11 mouse cellular contexts compared by ENCODE assay signal in genomic region chr1:135159074-135159473, GRCm38 (mm10). TPM values are rescaled to one million over a fixed set of nuclear protein-coding genes. Genes with fewer than 3 reads are reported as not detected.
DNase-seq lines count a peak whose midpoint lies in the region; ATAC-seq lines count a peak whose summit lies in the region.
"Had no signal": no experiment of that assay in that cellular context is flagged by ENCODE, and none has a peak within 500 bp of the region (broad histone marks: within the 10 kb centered on the region; RNA-seq: fewer than 3 reads in every experiment).

No protein-coding gene starts in this region.

- ATAC-seq in hindbrain, embryonic 15.5 days (ENCODE audit: low FRiP score, low read depth), result peak; percentile 73
- ATAC-seq in limb, embryonic 12.5 days (ENCODE audit: insufficient number of reproducible peaks, insufficient read depth, low FRiP score, low TSS enrichment, low read depth), result no peak
- no peak for ATAC-seq in heart, embryonic 11.5 days (replicated peaks; ENCODE audit: insufficient number of reproducible peaks, low FRiP score, low TSS enrichment)

- H3K4me1 ChIP-seq in hindbrain, embryonic 15.5 days (replicated peaks), result peaks cover 14% of the 10 kb centered on the region
- H3K4me1 ChIP-seq in limb, embryonic 12.5 days (replicated peaks), result peaks cover 27% of the 10 kb centered on the region
- peaks cover 7% of the 10 kb centered on the region; the same call in 1 of the 2 replicates for H3K4me1 ChIP-seq in heart, embryonic 11.5 days (ENCODE audit: control insufficient read depth, insufficient read depth, low read length)

- H3K27ac ChIP-seq in hindbrain, embryonic 15.5 days (replicated peaks), result peak overlapping the region; percentile 86
- H3K27ac ChIP-seq in limb, embryonic 12.5 days, result peak overlapping the region; percentile 23; the same call in 1 of the 2 replicates
- no peak overlapping the region for H3K27ac ChIP-seq in heart, embryonic 11.5 days (ENCODE audit: low read depth, low read length)

- DNase-seq in right cerebral cortex, postnatal 14 days, result peak; percentile 47
- DNase-seq in right cerebral cortex, postnatal 4 days, result no peak
- DNase-seq in kidney, postnatal 36 days, result no peak
- DNase-seq in thymus, postnatal 25 days, result no peak
- DNase-seq: cerebellum, adult 11 months; gastrocnemius, postnatal 36 days; thymus, adult 18-20 months had no signal

- H3K9me3 ChIP-seq in hindbrain, embryonic 15.5 days, result no peaks in the 10 kb centered on the region
- H3K9me3 ChIP-seq in limb, embryonic 12.5 days, result no peaks in the 10 kb centered on the region
- no peaks in the 10 kb centered on the region for H3K9me3 ChIP-seq in heart, embryonic 11.5 days (replicated peaks; ENCODE audit: control insufficient read depth, low read length)

- no peaks in the 10 kb centered on the region for H3K27me3 ChIP-seq in hindbrain, embryonic 15.5 days
- no peaks in the 10 kb centered on the region for H3K27me3 ChIP-seq in limb, embryonic 12.5 days
- H3K27me3 ChIP-seq in heart, embryonic 11.5 days (ENCODE audit: control insufficient read depth, insufficient read depth, low read length), result peaks cover 44% of the 10 kb centered on the region

- peak overlapping the region; percentile 24; the same call in 1 of the 2 replicates for H3K4me2 ChIP-seq in hindbrain, embryonic 15.5 days
- no peak overlapping the region for H3K4me2 ChIP-seq in limb, embryonic 12.5 days
- H3K4me2 ChIP-seq in heart, embryonic 11.5 days, result no peak overlapping the region

- peaks cover 19% of the 10 kb centered on the region for H3K36me3 ChIP-seq in hindbrain, embryonic 15.5 days
- H3K36me3 ChIP-seq in limb, embryonic 12.5 days, result peaks cover 26% of the 10 kb centered on the region
- 0 out of 2 replicates have a peak, but pooled peaks cover 2% of the 10 kb centered on the region for H3K36me3 ChIP-seq in heart, embryonic 11.5 days (ENCODE audit: control insufficient read depth, insufficient read depth, low read length)

- 18% methylated on average over 7 of the region's 7 CpGs for WGBS in hindbrain, embryonic 15.5 days
- WGBS in limb, embryonic 12.5 days, result 73% methylated on average over 7 of the region's 7 CpGs
- WGBS in heart, embryonic 11.5 days (ENCODE audit: insufficient replicate concordance), result 71% methylated on average over 7 of the region's 7 CpGs

- no peak overlapping the region for H3K9ac ChIP-seq in hindbrain, embryonic 15.5 days
- H3K9ac ChIP-seq in limb, embryonic 12.5 days (replicated peaks), result no peak overlapping the region
- H3K9ac ChIP-seq in heart, embryonic 11.5 days (ENCODE audit: low read depth, low read length), result no peak overlapping the region

- no peak overlapping the region for H3K4me3 ChIP-seq in hindbrain, embryonic 15.5 days
- no peak overlapping the region for H3K4me3 ChIP-seq in limb, embryonic 12.5 days (replicated peaks)
- no peak overlapping the region for H3K4me3 ChIP-seq in heart, embryonic 11.5 days (ENCODE audit: low read depth, low read length)

RNA-seq across cellular contexts. Expression of gene Gpr37l1, which starts 8.4 kb away (rescaled TPM):
- 1.4 and 2.5 TPM in 2 replicates for polyA plus RNA-seq in hindbrain, embryonic 15.5 days (2015; fragmentation: Nextera tagmentation; extraction: Ambion mirVana)
- not detected in 2 replicates for polyA plus RNA-seq in limb, embryonic 12.5 days (2016; fragmentation: Nextera tagmentation; extraction: Ambion mirVana)
- polyA plus RNA-seq in heart, embryonic 11.5 days (2014; fragmentation: Nextera tagmentation; extraction: Ambion mirVana), result not detected in 2 replicates
- polyA plus RNA-seq: lung, embryonic 16.5 days had no signal

RNA-seq across cellular contexts. Expression of gene Arl8a, which starts 12.4 kb away (rescaled TPM):
- polyA plus RNA-seq in hindbrain, embryonic 15.5 days (2015; fragmentation: Nextera tagmentation; extraction: Ambion mirVana), result 343 and 418 TPM in 2 replicates
- polyA plus RNA-seq in limb, embryonic 12.5 days (2016; fragmentation: Nextera tagmentation; extraction: Ambion mirVana), result 51.8 and 57.7 TPM in 2 replicates
- 27.7 and 29.7 TPM in 2 replicates for polyA plus RNA-seq in heart, embryonic 11.5 days (2014; fragmentation: Nextera tagmentation; extraction: Ambion mirVana)

RNA-seq across cellular contexts. Expression of gene Ptpn7, which starts 26.6 kb away (rescaled TPM):
- polyA plus RNA-seq in hindbrain, embryonic 15.5 days (2015; fragmentation: Nextera tagmentation; extraction: Ambion mirVana), result 0.29 and 0.45 TPM in 2 replicates
- 1.1 and 1.5 TPM in 2 replicates for polyA plus RNA-seq in limb, embryonic 12.5 days (2016; fragmentation: Nextera tagmentation; extraction: Ambion mirVana)
- 1.2 and 2.0 TPM in 2 replicates for polyA plus RNA-seq in heart, embryonic 11.5 days (2014; fragmentation: Nextera tagmentation; extraction: Ambion mirVana)

RNA-seq across cellular contexts. Expression of gene Lgr6, which starts 54.0 kb away (rescaled TPM):
- polyA plus RNA-seq in hindbrain, embryonic 15.5 days (2015; fragmentation: Nextera tagmentation; extraction: Ambion mirVana), result 1.2 and 1.4 TPM in 2 replicates
- 1.5 and 1.6 TPM in 2 replicates for polyA plus RNA-seq in limb, embryonic 12.5 days (2016; fragmentation: Nextera tagmentation; extraction: Ambion mirVana)
- polyA plus RNA-seq in heart, embryonic 11.5 days (2014; fragmentation: Nextera tagmentation; extraction: Ambion mirVana), result 1.0 and 1.4 TPM in 2 replicates
